Mouse (Mus musculus): ENCODE results near the gene Ints13. TPM values are rescaled to one million over a fixed set of nuclear protein-coding genes. Genes with fewer than 3 reads are reported as not detected.
"Not testable (repeated sequence)": the region's sequence is repeated elsewhere in the genome, so short reads cannot be mapped to it uniquely, and the experiment has no call there.

Gene Ints13
- polyA plus RNA-seq, 1 experiment from 2014 or later: 93.7 TPM

DNA sequence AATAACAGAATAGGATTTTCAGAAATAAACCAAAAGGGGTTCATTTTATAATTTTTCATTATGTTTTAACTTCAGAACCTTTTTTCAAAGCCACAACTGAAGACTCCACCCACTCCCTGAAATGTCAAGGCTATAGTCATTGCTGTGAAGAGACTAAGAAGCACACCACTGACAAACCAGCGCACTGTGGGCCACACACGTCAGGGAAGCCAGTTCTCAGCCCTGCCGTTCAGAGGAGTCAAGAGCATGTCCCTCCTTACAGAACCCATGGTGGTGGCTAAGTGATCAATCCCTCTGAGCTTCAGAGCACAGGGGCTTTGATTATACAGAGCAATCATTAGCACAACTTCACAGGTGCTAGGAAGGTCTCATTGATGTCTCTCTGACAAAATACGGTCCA lies 25.0 kb upstream of the Ints13 start:
- no peak overlapping the region for H3K4me2 ChIP-seq (replicated peaks; ENCODE audit: low read depth, low read length)
- H3K4me3 ChIP-seq (ENCODE audit: low read depth, low read length): no peak overlapping the region
- H3K4me1 ChIP-seq (replicated peaks; ENCODE audit: control insufficient read depth, insufficient read depth, low read length): no peaks in the 10 kb centered on the region
- no peak overlapping the region for H3K27ac ChIP-seq (ENCODE audit: low read depth, low read length)
- no peaks in the 10 kb centered on the region for H3K9me3 ChIP-seq (ENCODE audit: control insufficient read depth, low read length)
- DNase-seq (ENCODE audit: low spot score) (no peak), ATAC-seq (ENCODE audit: low FRiP score) (no peak)
- no peak overlapping the region for H3K9ac ChIP-seq (ENCODE audit: low read depth, low read length)
- peaks cover 8% of the 10 kb centered on the region for H3K36me3 ChIP-seq (ENCODE audit: control insufficient read depth, insufficient read depth, low read length)
- WGBS: 93% methylated on average over 4 of the region's 4 CpGs
- no peaks in the 10 kb centered on the region for H3K27me3 ChIP-seq (ENCODE audit: control insufficient read depth, insufficient read depth, low read length)

DNA sequence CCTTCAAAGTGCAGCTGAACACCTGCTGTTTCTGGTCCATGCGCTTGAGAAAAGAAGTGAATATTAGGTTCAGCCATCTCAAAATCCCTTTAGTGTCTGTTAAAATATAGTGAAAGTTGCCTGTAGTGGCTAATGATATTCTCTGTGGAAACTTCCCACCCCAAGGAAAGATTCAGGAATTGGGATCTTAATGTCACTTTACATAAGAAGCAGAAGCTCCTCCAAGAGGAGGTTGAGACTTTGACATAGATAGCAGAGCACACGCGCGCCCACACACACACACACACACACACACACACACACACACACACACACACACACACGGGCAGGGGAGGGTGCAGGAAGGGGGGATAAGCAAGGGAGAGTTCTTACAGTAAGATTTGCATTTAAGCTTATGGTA lies 7.5 kb upstream of the Ints13 start:
- no peaks in the 10 kb centered on the region for H3K4me1 ChIP-seq (replicated peaks; ENCODE audit: control insufficient read depth, insufficient read depth, low read length)
- WGBS: 87% methylated on average over 5 of the region's 5 CpGs
- H3K4me3 ChIP-seq (ENCODE audit: low read depth, low read length): no peak overlapping the region
- H3K36me3 ChIP-seq (ENCODE audit: control insufficient read depth, insufficient read depth, low read length): no peaks in the 10 kb centered on the region
- no peak overlapping the region for H3K27ac ChIP-seq (ENCODE audit: low read depth, low read length)
- ATAC-seq (ENCODE audit: low FRiP score) (no peak), DNase-seq (ENCODE audit: low spot score) (no peak)
- no peaks in the 10 kb centered on the region for H3K9me3 ChIP-seq (ENCODE audit: control insufficient read depth, low read length)
- no peak overlapping the region for H3K9ac ChIP-seq (ENCODE audit: low read depth, low read length)
- H3K27me3 ChIP-seq (ENCODE audit: control insufficient read depth, insufficient read depth, low read length): no peaks in the 10 kb centered on the region
- H3K4me2 ChIP-seq (replicated peaks; ENCODE audit: low read depth, low read length): no peak overlapping the region

DNA sequence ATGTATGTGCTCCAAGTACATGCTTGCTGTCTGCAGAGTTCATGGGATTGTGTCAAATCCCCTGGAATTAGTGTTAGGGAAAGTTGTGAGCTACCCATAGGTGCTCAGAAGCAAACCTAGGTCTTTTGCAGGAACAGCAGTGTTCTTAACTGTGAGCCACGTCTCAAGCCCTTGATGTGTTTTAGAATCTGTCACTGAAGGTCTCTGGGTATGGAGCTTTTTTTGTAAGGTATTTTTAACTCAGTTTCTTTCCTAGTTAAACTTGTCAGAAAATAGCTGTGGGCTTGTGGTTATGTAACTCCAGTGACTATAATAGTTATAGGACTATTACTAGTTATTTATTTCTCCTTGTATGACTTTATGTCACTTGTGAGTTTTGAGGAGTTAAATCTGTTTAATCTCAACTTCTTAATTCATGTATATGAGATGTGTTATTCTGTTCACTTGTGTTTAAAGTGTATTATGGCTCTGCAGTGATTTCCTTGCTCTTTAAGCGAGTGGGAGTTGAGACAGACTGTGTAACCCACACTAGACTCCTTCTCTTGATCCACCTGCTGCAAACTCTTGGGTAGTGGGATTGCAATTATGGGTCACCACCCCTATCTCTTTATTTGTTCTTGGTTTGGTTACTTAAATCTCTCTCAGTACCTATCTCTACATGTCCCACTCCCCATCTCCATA lies 5.9 kb upstream of the Ints13 start:
- no peaks in the 10 kb centered on the region for H3K36me3 ChIP-seq (ENCODE audit: control insufficient read depth, insufficient read depth, low read length)
- no peak overlapping the region for H3K4me3 ChIP-seq (ENCODE audit: low read depth, low read length)
- no peak for ATAC-seq (ENCODE audit: low FRiP score)
- no peak overlapping the region for H3K27ac ChIP-seq (ENCODE audit: low read depth, low read length)
- H3K9me3 ChIP-seq (ENCODE audit: control insufficient read depth, low read length): no peaks in the 10 kb centered on the region
- H3K27me3 ChIP-seq (ENCODE audit: control insufficient read depth, insufficient read depth, low read length): no peaks in the 10 kb centered on the region
- no peak overlapping the region for H3K9ac ChIP-seq (ENCODE audit: low read depth, low read length)
- H3K4me2 ChIP-seq (replicated peaks; ENCODE audit: low read depth, low read length): no peak overlapping the region
- no peaks in the 10 kb centered on the region for H3K4me1 ChIP-seq (replicated peaks; ENCODE audit: control insufficient read depth, insufficient read depth, low read length)
- WGBS: 82% methylated on average over 2 of the region's 2 CpGs
- DNase-seq (ENCODE audit: low spot score): no peak

DNA sequence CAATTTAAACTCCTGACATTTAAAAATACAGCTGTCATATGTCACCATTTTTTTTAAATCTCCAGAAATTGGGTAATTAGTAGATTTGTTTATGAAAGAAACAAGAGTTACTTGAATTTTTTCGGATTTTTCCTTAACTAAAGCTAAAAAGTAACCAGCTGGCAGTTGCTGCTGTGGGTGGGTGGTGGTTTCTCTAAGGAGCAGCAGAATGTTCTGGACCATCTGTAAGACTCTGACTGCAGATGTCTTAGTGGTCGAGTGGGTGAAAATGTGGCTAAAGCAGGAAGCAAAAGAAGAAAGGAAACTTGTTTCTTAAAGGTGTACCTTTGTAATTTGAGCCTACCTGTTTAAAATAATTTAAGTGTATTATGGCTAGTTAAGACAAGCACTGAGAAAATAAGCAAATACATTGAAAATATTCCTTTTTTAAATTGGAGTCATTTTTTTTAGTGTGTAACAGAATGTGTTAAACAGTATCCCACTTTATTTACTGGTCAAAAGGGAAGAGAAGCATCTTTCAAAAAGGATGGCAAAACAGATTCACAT lies 2.8 kb upstream of the Ints13 start:
- Histone ChIP-seq H3K27me3 (ENCODE audit: control insufficient read depth, insufficient read depth, low read length) (no peaks in the 10 kb centered on the region), H3K9ac (ENCODE audit: low read depth, low read length) (no peak overlapping the region), H3K4me2 (replicated peaks; ENCODE audit: low read depth, low read length) (no peak overlapping the region), H3K4me3 (ENCODE audit: low read depth, low read length) (no peak overlapping the region), H3K9me3 (ENCODE audit: control insufficient read depth, low read length) (no peaks in the 10 kb centered on the region), H3K4me1 (replicated peaks; ENCODE audit: control insufficient read depth, insufficient read depth, low read length) (no peaks in the 10 kb centered on the region), H3K36me3 (ENCODE audit: control insufficient read depth, insufficient read depth, low read length) (no peaks in the 10 kb centered on the region), H3K27ac (ENCODE audit: low read depth, low read length) (no peak overlapping the region)
- ATAC-seq (ENCODE audit: low FRiP score) (no peak), DNase-seq (ENCODE audit: low spot score) (no peak)
- WGBS: 59% methylated on average over 2 of the region's 2 CpGs

DNA sequence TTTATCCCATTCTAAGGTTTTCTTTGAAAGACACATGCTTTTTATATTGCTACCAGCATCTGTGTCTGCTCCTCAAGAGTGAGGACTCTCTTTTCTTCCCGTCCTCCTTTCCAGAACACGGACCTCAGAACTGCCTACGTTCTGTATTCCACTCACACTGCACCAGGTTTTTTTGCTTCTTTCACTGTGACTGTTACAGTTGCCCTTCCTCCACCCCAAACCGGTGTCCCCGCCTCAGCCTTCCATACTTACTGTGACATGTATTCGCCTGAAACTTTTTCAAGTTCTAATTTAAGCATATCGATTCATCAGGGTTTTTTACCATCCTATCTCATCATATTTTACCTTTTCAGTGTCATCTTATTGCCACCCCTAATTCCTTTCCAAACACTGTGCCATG lies 951 bp upstream of the Ints13 start:
- Histone ChIP-seq H3K4me3 (ENCODE audit: low read depth, low read length) (peak overlapping the region; percentile 97), H3K9me3 (ENCODE audit: control insufficient read depth, low read length) (no peaks in the 10 kb centered on the region), H3K4me2 (replicated peaks; ENCODE audit: low read depth, low read length) (peak overlapping the region; percentile 63), H3K9ac (ENCODE audit: low read depth, low read length) (peak overlapping the region; percentile 87), H3K36me3 (ENCODE audit: control insufficient read depth, insufficient read depth, low read length) (no peaks in the 10 kb centered on the region), H3K4me1 (replicated peaks; ENCODE audit: control insufficient read depth, insufficient read depth, low read length) (no peaks in the 10 kb centered on the region), H3K27me3 (ENCODE audit: control insufficient read depth, insufficient read depth, low read length) (no peaks in the 10 kb centered on the region), H3K27ac (ENCODE audit: low read depth, low read length) (no peak overlapping the region)
- ATAC-seq (ENCODE audit: low FRiP score) (no peak), DNase-seq (ENCODE audit: low spot score) (peak; percentile 27)
- WGBS: 14% methylated on average over 7 of the region's 7 CpGs

DNA sequence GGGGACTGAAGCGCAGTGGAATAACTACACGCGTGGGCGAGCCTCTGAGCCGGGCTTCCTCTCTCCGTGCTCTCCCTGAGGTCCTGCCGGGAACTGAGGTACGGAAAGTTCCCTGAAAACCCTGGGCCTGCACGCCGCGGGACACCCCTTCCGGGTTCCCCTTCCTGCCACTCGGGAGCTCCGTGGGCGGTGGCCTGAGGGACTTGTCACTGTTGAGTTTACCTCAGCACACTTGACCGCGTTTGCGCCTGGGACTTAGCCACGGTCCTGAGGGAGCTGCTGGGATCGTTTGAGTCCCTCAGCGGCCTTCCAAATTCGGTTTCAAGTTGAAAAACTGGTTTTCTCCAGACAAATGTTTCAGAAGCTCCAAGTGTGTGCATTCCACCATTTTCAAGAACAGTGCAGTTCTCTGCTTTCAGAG lies 486 bp upstream of the Ints13 start:
- no peak for DNase-seq (ENCODE audit: low spot score)

DNA sequence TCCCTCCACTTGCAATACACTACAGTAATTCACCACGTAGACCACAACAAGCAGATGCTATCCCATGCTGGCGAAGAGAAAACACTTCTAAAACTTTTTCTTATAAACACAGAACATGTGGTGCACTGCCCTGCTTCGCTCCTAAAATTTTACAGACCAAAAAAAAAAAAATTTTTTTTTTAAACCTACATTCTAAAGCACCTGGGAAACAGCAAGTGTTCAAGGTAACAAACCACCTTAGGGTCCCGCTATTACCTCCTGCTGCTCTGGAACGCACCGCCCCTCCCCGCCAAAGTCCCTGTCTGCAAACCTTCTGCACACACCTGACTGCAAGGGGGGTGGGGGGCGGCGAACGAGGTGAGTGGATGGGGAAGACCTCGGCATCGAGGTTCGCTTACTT lies 732 bp downstream of the Ints13 start, which contains the start of gene Fgfr1op2:
Gene Fgfr1op2, plus strand, starts transcription at position 301 of the 400 bp plus-strand sequence.
- peak within 1 kb of the TSS; percentile 63 for H3K4me2 ChIP-seq (replicated peaks; ENCODE audit: low read depth, low read length)
- no peaks in the 10 kb centered on the region for H3K4me1 ChIP-seq (replicated peaks; ENCODE audit: control insufficient read depth, insufficient read depth, low read length)
- H3K9ac ChIP-seq (ENCODE audit: low read depth, low read length): peak within 1 kb of the TSS; percentile 87
- H3K9me3 ChIP-seq (ENCODE audit: control insufficient read depth, low read length): no peaks in the 10 kb centered on the region
- DNase-seq (ENCODE audit: low spot score) (no peak), ATAC-seq (ENCODE audit: low FRiP score) (no peak)
- no peaks in the 10 kb centered on the region for H3K27me3 ChIP-seq (ENCODE audit: control insufficient read depth, insufficient read depth, low read length)
- peak within 1 kb of the TSS; percentile 97 for H3K4me3 ChIP-seq (ENCODE audit: low read depth, low read length)
- WGBS: under 1% methylated on average over 13 of the region's 13 CpGs
- H3K27ac ChIP-seq (ENCODE audit: low read depth, low read length): peak within 1 kb of the TSS; percentile 92
- H3K36me3 ChIP-seq (ENCODE audit: control insufficient read depth, insufficient read depth, low read length): no peaks in the 10 kb centered on the region

More for the DNA sequence above, 486 bp upstream of the Ints13 start:
- Histone ChIP-seq H3K36me3 (ENCODE audit: control insufficient read depth, insufficient read depth, low read length) (no peaks in the 10 kb centered on the region), H3K4me1 (replicated peaks; ENCODE audit: control insufficient read depth, insufficient read depth, low read length) (no peaks in the 10 kb centered on the region), H3K27ac (ENCODE audit: low read depth, low read length) (peak overlapping the region; percentile 92), H3K4me3 (ENCODE audit: low read depth, low read length) (peak overlapping the region; percentile 97), H3K27me3 (ENCODE audit: control insufficient read depth, insufficient read depth, low read length) (no peaks in the 10 kb centered on the region), H3K4me2 (replicated peaks; ENCODE audit: low read depth, low read length) (peak overlapping the region; percentile 63), H3K9ac (ENCODE audit: low read depth, low read length) (peak overlapping the region; percentile 87), H3K9me3 (ENCODE audit: control insufficient read depth, low read length) (no peaks in the 10 kb centered on the region)
- peak; percentile 57 for ATAC-seq (ENCODE audit: low FRiP score)
- 0% methylated on average over 22 of the region's 22 CpGs for WGBS

DNA sequence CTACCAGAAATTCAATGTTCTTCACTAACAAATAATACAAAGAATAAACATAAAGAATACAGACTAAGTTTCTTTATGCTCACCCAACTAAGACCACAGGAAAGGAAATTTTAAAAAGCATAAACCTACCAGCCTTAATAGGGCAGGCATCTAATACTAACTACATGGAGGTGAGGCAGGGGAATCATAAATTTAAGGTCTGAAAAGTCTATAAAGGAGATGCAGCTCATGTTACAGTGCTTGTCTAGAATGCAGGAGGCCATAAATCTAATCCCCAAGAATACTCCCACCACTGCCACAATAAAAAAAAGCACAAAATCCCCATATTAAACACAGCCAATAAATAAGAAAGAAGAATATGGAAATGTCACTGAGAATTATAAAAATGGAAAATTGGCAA lies 5.6 kb downstream of the Ints13 start:
- H3K4me2 ChIP-seq (replicated peaks; ENCODE audit: low read depth, low read length): no peak overlapping the region
- no peak overlapping the region for H3K4me3 ChIP-seq (ENCODE audit: low read depth, low read length)
- H3K27ac ChIP-seq (ENCODE audit: low read depth, low read length): no peak overlapping the region
- H3K27me3 ChIP-seq (ENCODE audit: control insufficient read depth, insufficient read depth, low read length): no peaks in the 10 kb centered on the region
- H3K9ac ChIP-seq (ENCODE audit: low read depth, low read length): no peak overlapping the region
- H3K9me3 ChIP-seq (ENCODE audit: control insufficient read depth, low read length): no peaks in the 10 kb centered on the region
- ATAC-seq (ENCODE audit: low FRiP score) (no peak), DNase-seq (ENCODE audit: low spot score) (no peak)
- no peaks in the 10 kb centered on the region for H3K4me1 ChIP-seq (replicated peaks; ENCODE audit: control insufficient read depth, insufficient read depth, low read length)
- no peaks in the 10 kb centered on the region for H3K36me3 ChIP-seq (ENCODE audit: control insufficient read depth, insufficient read depth, low read length)

DNA sequence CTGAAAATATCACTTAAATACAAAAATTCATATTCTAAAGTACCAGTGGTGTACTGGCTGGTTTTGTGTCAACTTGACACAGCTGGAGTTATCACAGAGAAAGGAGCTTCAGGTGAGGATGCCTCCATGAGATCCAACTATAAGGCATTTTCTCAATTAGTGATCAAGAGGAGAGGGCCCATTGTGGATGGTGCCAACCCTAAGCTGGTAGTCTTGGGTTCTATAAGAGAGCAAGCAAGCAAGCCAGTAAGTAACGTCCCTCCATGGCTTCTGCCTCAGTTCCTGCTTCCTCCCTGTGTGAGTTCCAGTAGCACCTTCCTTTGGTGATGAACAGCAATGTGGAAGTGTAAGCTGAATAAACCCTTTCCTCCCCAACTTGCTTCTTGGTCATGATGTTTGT lies 15.2 kb downstream of the Ints13 start:
- H3K27me3 ChIP-seq (ENCODE audit: control insufficient read depth, insufficient read depth, low read length); H3K27ac ChIP-seq (ENCODE audit: low read depth, low read length); ATAC-seq (ENCODE audit: low FRiP score); DNase-seq (ENCODE audit: low spot score); H3K9me3 ChIP-seq (ENCODE audit: control insufficient read depth, low read length); H3K36me3 ChIP-seq (ENCODE audit: control insufficient read depth, insufficient read depth, low read length); H3K4me2 ChIP-seq (replicated peaks; ENCODE audit: low read depth, low read length); H3K4me1 ChIP-seq (replicated peaks; ENCODE audit: control insufficient read depth, insufficient read depth, low read length); H3K9ac ChIP-seq (ENCODE audit: low read depth, low read length); H3K4me3 ChIP-seq (ENCODE audit: low read depth, low read length): not testable (repeated sequence)
- 91% methylated on average over 1 of the region's 1 CpGs for WGBS

Data from hindbrain, embryonic 11.5 days (tissue).